Mouse (Mus musculus) gastrocnemius, adult 18-20 months (tissue): ENCODE measurements around the gene Zeb2. TPM values are rescaled to one million over a fixed set of nuclear protein-coding genes. Genes with fewer than 3 reads are reported as not detected.
A peak's percentile ranks its signal among the peaks of the same experiment; 100 is the strongest.

Experiments used
- DNase-seq: peaks from one replicate; pipeline ENCODE4 v3.0.0; 2021; ENCODE audit warnings: low spot score
- total RNA-seq, 2 experiments: library from RNA; stranded (reverse); gene quantifications; 2 replicates each; pipeline ENCODE4 v1.2.3; 2021

Zeb2 gene
- total RNA-seq, 2 experiments from 2014 or later: 34.8 to 49.2 TPM

DNA sequence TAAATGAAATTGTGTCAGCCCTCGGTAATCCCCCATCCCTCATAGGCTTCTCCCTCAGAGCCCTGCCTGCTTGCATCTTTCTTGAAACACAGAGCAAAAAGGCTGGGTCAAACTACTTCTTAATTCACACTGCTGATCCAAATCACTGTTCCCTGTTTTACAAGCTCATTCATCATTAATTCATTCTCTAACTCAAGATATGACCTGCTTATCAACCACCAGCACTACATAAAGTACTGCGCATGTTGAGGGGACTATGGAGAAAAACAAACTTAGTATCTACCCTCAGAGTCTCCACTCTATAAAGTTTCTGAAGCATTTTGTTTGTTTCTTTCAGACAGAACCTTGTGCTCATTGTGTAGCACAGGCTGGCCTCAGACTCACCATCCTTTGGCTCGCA is 104.5 kb downstream of the Zeb2 start:
- DNase-seq: no peak

DNA sequence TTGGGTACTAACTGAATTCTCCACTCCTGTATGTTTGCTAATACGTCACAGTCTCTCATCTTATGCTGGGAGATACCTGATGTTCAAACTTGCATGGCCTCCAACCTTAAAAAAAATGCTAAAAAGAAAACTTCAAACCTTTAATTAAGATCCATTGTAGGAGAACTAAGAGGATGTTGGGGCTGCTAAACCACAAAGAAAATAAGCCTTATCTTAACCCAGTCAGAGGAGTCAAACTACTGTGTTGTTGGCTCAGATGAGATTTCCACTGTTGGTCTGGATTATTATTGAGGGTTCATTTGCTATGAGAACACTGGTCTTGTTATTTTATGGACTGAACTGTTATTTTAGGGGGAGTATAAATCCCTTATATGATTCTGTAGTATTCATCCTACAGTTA is 106.5 kb downstream of the Zeb2 start:
- no peak for DNase-seq

DNA sequence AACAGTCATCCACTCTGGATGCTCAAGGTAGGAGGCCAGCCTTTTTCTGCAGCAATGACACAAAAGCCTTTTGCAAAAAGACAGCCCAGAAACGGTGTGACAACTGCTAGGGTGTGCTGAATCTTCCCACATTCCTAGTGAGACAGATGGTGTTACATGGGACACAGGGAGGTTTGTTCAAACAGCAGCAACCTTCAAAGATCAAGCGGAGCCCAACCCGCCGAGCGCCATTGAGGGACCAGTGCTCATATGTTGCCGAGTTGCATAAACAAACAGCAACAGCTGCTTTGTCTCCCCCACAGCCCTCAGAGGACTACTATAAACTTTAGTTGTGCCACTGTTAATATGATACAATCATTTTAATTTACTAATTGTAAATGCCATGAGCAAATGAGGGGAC is 117.3 kb downstream of the Zeb2 start:
- no peak for DNase-seq

DNA sequence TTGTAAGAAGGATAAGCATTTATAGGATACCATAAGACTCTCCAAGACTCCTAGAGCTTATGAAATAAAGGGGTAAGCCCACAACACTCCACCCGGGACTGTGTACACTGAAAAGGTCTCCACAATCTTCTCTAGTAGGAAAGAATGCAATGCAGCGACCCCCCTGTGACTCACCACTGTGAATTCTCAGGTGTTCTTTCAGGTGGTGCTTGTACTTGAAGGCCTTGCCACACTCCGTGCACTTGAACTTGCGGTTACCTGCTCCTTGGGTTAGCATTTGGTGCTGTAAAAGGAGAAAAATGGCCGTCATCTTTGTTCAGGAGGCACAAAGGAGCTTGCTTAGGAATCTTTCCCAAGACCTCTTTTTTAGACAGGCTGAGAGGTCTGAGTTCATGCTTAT is 118.5 kb downstream of the Zeb2 start:
- DNase-seq: no peak

DNA sequence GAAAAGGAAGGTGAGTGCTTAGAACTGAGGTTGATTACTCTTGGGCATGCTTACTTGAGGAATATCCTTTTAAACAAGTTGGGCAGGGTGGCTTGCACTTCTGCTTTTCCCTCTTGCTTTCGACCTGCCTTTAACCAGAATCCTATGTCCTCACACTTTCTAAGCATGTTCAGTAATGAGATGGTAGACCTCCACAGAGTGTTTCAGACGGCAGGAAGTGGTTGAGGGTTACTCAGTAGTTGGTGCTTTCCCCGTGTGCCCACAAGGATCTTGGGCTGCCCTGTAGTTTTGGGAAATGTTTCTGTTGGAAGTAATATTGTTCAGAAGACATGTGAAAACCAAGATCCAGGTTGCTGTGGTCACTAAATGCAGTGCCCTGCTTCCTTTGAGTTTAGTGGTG is 135.5 kb downstream of the Zeb2 start:
- DNase-seq: no peak

DNA sequence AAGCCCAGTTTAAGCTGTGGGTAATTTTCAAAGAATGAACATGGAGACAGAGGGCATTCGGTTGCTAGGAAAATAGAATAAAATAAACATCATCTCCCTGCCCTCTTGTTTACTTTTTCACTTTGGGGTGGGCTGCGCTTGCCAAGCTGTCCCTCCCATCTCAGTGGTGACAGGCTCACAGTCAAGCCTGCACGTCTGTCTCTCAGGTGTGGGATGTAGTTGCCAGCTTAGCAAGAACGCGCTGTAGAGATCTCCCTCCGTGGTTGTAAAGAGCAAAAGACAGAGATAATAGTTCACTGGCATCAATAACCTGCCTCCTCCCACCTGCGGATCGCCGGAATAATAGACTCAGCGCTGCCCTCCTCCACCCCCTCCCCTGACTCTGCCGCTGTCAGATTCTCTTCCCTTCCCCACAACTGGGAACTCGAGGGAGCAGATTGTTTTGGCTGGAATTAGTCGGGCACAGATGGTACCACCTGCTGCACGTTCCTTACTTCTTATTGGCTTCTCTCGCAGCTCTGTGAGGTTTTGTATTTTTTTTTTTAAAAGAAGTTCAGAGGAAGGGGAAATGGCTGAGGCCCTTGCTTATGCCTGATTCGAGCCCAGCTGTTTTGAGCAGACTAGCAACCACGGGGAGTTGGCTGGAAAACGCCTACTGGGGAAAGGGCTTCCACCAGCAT is 138.0 kb downstream of the Zeb2 start:
- DNase-seq: no peak

DNA sequence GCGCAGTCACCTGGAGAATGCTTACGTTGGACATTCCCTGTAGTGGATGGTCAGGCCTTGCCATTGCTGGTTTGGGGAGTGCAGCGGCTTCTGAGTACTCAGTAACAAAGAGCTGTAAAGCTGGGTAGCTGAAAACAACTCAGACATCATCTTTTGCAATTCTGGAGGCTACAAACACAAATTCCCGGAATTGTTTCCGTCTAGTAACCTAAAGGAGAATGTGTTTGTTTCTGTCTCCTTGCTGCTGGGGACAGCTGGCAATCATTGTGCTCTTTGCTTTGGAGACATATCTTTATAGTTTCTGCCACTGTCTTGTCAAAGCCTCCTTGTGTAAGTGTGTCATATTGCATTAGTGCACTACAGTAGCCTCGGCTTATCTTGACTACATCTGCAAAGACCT is 139.2 kb downstream of the Zeb2 start:
- no peak for DNase-seq

DNA sequence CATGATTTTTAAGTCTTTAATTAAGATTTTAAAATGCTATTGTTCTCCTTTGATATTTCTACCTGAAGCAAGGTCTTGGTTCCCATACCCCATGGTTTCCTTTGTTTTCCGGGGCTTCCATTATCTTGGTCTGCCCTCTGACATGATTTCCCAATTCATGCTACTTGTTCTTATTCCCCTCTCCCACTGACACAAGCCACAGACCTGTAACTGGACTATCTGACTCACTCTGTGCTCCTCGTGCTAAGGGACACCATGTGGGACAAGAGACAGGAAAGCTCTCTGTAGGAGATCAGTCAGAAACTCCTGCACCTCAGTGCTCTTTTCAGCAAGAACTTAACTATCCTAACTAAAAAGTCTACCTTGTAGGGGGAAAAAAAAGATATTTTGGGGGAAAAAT is 139.6 kb downstream of the Zeb2 start:
- DNase-seq: no peak

DNA sequence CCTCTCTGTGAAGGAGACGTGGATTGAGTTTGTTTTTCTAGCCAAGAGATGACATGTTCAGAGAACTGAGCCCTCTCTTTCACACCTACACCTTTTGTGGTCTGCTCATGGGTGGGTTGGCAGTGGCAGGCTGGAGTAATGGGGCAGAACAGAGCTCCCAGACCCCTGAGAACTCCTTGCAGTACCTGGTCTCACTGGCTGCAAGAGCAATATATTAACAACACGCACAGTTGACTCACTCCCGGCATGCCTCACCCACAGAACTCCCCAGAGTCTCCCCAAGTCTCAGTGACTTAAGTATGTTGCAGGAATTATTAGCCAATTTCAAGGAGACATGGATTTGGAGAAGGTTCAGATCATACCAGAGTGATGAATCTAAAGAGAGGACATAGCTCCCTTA is 140.1 kb downstream of the Zeb2 start:
- DNase-seq: no peak

DNA sequence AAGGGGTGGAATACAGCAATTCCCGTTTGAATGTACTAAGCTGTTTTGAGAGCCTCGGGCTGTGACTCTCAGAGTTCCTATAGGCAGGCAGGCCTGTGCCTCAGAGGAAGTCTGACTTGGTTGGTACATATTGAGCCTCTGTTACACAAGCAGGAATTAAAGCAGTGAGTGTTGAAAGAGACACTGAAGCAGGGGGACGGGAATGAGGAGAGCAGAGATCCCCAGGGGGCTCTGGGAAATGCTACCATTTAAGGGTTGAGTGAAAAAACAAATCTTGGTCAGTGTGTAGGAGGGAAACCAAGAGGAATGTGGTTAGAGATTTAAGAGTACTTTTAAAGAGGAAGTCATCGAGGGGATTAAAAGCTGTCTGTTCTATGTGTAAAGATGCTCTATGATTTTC is 140.7 kb downstream of the Zeb2 start:
- DNase-seq: no peak

DNA sequence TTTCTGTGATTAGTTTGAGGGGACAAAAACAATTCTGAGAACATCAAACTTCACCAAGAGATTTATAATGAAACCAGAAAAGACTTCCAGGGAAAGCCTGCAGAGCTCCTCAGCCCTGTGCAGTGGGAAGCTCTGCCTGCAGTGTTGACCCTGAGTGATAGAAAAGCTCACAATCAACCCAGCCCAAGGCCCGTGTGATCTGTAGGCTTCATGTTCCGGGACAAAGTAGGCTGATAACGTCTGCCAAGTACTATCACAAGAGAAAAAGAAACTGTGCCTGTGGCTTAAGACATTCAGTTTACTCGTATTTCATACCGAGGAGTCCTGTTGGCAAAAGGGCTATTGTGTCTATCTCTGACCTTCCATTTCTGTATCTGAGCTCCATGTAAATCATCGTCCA is 143.4 kb downstream of the Zeb2 start:
- no peak for DNase-seq

DNA sequence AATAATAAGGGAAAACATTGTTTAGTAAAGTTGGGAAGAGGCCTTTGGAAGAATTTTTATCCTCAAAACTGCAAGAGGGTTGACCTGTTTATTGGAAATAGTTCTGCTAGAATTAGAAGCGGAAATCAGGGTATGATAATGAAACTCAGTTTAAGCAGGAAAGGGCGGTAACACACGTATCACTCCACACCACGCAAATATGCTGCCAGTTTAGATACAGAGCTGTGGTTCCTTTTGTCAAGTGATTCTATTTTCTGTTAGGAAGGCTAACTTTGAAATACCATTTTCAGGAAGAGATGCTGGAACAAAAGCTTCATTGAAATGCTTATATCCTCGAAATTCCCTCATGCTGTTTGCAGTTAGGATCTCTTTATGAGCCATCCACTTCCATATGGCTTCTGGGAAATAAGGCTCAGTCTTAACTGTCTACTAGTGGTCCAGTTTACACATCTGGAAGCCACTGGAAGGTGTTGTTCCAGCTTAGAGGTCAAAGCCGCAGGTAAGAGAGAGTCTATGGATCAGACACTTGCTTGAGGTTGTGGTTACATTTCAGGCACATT is 147.0 kb downstream of the Zeb2 start:
- no peak for DNase-seq

DNA sequence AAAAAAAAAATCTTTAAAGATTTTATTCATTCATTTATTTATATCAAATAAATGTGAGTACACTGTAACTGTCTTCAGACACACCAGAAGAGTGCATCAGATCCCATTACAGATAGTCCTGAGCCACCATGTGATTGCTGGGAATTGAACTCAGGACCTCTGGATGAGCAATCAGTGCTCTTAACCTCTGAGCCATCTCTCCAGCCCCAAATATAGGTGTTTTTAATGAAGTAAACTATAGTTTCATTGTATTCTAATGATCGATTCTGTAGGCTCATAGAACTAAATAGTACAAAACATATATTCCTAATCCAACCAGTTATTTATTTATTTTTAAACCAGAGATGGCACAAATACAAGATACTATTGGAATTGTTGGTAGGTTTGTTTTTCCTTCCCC is 147.6 kb downstream of the Zeb2 start:
- DNase-seq: no peak

DNA sequence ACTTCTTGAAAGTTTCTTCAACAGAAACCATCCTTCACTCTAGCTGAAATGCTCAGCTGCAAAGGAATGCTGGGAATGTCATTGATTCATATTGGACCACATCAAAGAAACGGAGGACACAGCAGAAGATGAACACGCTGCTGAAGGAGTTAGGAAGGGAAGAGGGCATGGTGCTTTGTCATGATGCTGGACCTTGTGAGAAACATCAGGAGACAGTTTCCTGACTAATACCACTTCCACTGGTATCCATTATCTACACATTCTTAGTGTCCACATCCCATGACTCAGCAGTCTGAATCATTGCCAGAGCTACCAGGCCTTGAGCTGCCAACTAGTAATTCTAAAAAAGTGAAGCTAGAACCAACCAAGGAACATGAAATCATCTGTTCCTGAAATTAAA is 148.0 kb downstream of the Zeb2 start:
- no peak for DNase-seq

DNA sequence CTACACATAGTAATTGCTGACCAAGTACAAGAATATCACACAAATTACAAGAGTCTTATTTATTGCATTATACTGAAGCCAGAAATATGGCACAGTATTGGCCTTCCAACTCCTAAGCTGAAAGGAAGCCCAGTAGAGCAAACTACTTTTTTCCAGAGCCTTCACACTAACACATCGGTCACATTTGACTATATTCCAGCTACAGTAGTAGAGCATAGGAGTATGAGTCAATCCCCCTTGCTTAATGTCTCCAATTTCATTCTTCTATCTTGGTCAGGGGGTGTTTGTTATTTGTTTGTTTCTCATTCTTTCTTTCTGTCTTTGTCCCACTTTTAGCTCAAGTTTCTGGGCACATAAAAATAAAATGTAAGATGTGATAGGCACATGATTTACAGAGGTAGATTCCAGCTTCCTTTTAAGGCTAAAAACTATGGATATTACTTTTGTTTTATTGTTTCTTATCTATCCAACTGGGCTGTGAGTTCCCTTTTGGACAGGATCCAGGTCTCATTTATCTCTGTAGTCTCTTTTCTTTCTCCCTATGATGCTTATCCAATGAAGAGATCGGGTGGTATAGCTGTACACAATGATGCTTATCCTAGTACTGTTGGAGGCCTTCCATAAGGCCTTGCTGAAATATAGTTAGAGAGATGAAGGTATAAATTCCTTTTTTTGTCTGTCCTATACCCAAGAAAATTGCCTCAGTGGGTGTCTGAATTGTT is 151.2 kb downstream of the Zeb2 start:
- no peak for DNase-seq

DNA sequence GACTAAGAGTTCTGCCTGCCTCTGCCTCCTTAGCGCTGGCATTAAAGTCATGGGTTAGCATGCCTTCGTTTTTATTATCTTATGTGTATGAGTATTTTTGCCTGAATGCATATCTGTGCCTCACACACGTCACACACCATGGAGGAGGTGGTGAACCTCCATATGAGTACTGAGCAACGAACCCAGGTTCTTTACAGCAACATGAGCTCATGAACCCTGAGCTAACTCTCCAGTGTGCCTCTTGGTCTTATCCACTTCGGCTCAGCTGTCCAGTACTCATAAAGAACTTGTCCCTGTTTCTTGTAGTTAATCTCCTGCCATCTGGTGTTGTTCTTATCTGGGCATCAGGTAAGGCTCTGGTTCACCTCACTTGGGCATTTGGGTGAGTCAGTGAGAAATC is 154.6 kb downstream of the Zeb2 start:
- no peak for DNase-seq

DNA sequence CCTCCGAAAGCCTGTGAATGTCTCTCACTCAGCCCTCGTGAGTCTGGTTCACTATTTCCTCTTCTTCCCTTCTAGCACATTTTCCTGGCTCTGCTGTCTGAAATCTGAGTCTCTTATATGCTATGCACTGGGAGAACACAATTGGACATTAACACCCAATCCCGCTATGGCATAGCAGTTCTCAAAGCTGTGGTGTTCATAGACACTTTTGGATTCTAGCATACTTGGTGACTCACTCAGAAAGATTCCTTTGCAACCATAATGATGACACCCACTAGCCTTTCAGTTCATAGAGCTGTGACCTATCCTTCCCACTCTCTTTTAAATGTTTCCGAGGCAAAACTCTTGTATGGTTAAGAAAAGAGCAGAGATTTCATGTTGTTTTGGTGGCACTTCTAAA is 156.0 kb downstream of the Zeb2 start:
- no peak for DNase-seq

DNA sequence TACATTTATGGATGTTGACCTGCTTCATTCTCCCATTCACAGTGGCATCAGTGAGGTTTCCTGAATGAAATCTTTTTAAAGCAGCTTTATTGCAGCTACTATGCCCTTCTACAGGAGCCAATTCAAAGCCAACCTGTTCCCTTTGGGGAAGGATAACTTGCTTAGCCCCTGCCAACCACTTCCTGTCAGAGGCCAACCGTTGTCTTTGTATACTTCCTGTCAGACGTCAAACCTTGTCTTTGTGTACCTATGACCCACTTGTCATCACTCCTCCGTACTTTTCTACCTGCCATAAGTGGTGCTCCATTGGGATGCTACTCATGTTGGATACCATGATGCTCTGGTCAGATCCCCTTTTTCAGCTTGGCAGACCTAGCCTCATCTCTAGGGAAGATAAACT is 156.6 kb downstream of the Zeb2 start:
- no peak for DNase-seq

DNA sequence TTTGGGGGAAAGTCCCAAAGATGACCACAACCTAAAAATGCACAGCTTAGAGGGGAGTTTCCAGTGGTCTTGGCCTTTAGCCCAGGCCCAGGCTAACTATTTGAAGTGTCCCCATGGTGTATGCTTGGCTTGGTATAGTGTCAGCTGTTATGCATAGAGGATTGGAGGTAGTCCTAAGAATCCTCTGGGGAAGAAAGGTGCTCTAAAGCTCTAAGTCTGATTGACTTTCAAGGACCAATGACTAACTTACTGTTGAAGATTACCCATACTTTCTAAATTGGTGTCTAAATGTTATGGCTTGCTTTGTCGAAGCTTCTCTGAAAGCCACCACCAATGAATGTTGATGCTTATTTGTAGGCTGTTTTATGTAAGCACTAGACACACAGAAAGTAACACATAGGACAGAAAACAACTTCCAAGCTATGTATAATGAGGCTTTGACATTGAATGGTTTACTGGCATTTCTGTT is 159.8 kb downstream of the Zeb2 start:
- DNase-seq: no peak

DNA sequence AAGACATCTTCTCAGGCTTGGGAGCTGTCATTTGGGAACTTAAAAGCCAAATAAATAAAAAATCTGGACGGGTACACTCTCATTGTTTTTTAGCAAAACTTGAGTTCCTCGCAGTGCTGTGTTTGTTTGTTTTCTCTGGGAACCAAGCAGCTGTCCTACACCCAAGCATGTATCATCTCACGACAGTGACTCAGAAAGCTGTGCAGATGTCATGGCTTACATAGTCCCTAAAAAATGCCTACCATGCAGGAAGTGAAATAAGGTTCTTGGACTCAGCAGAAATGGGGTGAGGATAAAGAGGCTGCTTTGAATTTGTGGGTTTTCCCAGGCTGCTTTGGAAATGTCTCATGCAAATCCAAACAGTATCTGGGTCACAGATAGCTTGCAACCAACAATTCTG is 161.0 kb downstream of the Zeb2 start:
- DNase-seq: peak; percentile 38

DNA sequence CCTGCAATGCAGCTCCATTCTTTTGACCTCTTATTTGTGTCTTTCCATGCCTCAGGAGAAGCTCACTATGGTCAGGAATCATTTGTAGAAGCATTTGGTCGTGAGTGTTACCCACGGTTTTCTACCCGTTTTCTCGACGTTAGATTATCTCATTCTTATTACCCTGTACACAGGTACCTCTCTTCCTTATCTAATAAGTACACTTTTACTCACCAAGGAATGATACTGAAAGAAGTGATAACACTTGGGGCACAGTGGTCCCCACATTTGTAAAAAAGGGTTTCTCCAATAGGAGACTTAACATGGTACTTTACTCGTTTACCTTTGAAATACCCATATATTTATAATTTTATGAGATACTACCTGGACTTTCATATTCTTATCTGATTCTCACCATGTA is 161.7 kb downstream of the Zeb2 start:
- no peak for DNase-seq

DNA sequence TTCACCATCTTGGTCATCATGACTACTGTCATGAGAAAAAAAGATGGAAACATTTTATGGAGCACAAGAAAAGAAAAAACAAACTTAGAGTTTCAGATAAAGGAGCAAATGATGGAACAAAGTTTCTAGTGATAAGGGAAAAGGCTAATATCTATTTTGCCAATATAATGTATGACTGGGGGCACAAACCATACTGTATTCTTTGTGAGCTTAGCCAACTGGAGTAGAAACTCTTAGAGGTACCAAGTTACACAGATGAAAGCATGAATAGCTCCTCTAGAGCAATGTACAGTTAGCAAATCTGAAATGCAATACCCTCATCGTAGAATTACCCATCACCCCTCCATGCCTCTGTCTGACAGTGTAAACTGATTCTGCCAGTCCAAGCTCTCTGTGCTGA is 163.0 kb downstream of the Zeb2 start:
- no peak for DNase-seq

DNA sequence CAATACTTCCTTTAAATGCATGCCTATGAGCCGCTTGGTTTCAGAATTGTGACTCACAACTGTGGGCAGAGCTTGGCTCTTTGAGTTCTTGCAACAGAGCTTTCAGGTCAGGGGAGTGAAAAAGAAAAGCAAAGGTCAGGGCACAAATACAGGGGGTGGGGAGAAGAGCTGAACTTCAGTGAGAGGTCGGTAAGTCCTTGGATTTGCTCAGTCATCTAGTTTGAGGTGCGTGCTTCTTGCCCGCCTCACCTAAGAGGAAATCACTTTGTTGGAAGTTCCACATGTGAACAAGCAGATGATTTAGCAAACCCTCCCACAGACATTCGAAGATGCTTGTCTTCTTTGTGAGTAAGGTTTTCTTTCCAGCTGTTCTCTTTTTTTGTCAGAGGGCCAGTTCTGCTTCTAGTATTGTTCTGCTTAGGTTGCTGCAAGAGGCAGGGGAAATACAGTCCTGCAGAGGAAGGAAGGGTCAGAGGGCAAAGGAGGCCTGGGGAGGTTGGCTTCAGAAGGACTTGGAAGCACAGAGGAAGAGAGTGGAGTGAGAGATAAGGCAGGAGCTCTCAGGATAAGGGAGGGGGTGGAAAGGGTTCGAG is 164.3 kb downstream of the Zeb2 start:
- DNase-seq: peak; percentile 24
